Mouse (Mus musculus) brain, embryonic 14.5 days (tissue): ENCODE data around the gene Gfi1b.

Experiments
- CTCF ChIP-seq: fragments of 200-500 bp; IDR thresholded peaks from 2 replicates; pipeline ENCODE4 v1.5.1; 2012; ENCODE audit warnings: inconsistent platforms, mild to moderate bottlenecking, moderate library complexity, borderline replicate concordance; ENCODE audit not compliant: insufficient read depth, insufficient read length; ENCODE audit errors: extremely low read depth
- POLR2A ChIP-seq: fragments of 200-500 bp; IDR thresholded peaks from 2 replicates; pipeline ENCODE4 v1.6.1; 2012; ENCODE audit warnings: mild to moderate bottlenecking, inconsistent platforms, borderline replicate concordance; ENCODE audit not compliant: poor library complexity, insufficient read depth, insufficient read length, severe bottlenecking; ENCODE audit errors: extremely low read depth

DNA sequence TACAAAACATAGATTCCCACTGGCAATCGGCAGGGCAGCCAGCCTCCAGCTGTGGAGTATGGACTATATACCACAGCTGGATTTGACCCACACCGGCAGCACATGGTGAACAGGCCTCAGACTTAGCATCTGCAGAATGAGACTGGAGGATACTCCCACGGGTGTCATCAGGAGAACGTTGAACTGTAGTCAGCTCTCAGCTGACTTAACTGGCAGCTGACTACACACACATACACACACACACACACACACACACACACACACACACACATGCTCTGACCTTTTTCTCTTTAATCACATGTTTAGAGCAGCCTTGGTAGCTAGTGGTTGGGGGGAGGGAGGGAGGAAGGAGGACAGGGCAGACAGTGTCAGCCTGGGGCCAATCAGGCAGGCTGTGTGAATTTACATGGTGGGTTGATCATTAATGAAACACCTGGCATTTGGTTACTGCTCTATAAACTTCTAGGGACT is 8.2 kb upstream of the Gfi1b start:
- TF ChIP-seq CTCF = no peak
- no peak for TF ChIP-seq POLR2A
